Mouse (Mus musculus): ENCODE data around the gene Ubash3b.

DNA sequence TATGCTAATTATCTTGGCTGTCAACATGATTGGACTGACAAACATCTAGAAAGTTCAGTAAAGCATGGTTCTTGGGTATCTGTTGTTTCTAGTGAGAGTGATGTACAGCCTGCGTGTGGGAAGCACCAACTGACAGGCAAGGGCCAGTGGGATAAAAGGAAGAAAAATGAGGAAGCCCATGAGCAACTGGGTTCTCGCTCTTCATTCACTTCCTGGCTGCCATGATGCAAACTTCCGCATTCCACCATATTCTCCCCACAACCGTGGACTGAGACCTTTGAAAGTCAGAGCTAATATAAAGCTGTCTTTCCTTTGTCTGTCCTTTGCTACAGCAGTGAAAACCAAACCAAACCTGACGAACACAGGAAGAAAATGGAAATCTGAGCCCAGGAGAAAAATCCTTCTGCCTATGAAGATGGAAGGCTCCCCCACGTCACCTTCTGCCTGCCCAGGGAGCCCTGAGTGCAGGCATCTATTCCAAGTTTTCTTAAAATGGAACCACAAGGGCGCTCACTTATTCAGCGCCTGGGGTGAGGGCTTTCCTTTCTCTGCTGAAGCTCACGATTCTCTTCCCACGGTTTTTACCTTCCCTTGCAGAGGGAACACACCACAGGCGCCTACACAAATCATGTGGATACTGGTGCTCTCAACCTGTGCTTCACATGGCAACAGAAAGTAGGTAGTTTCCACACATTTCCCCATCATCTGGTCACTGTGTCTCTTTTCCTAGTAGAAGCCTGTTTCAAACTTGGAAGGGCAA lies 187.3 kb downstream of the Ubash3b start:
- TF ChIP-seq CTCF (IDR thresholded peaks at IDR 0.05; ENCODE audit: control insufficient read depth, insufficient read depth, insufficient read length): no peak
- no peak for TF ChIP-seq USF1 (IDR thresholded peaks at IDR 0.05; ENCODE audit: low read depth)
